Mouse (Mus musculus) CD4-positive naive resting alpha-beta T cell, adult 76 days (primary cell): ENCODE measurements around the gene Irf2bpl. TPM values are rescaled to one million over a fixed set of nuclear protein-coding genes. Genes with fewer than 3 reads are reported as not detected.

Source experiments
- total RNA-seq: library from RNA; stranded (reverse); gene quantifications from one replicate; pipeline ENCODE4 v1.2.4, GENCODE M21; 2023

Irf2bpl gene
- total RNA-seq = 76.4 TPM

GRCm38 (mm10) chr12:86884197-86885058, at the start of gene Irf2bpl:
TSS of gene Irf2bpl (minus strand) at chr12:86884798.

Other genes with a start within 250 kb of the Irf2bpl start
- gene Vash1, start 206.1 kb downstream of the Irf2bpl start, total RNA-seq = not detected
- gene Angel1, start 158.3 kb downstream of the Irf2bpl start, total RNA-seq = 12.0 TPM
- not detected for gene Lrrc74a, start 150.4 kb downstream of the Irf2bpl start, total RNA-seq
- gene Cipc, start 62.2 kb upstream of the Irf2bpl start, total RNA-seq = 26.8 TPM
- not detected for gene Zdhhc22, start 105.6 kb upstream of the Irf2bpl start, total RNA-seq
- gene Tmem63c, start 136.5 kb upstream of the Irf2bpl start, total RNA-seq = not detected
- gene Ngb, start 217.7 kb upstream of the Irf2bpl start, total RNA-seq = 1.1 TPM